Mouse (Mus musculus): ENCODE data around the gene Scn10a. TPM values are rescaled to one million over a fixed set of nuclear protein-coding genes. Genes with fewer than 3 reads are reported as not detected.
A peak's percentile ranks its signal among the peaks of the same experiment; 100 is the strongest.

The Scn10a gene
- polyA plus RNA-seq, 1 experiment from 2014 or later, result 0.86 TPM

GRCm38 (mm10) chr9:119725293-119725862 lies 6.3 kb upstream of the Scn10a start:
- H3K4me2 ChIP-seq, result no peak overlapping the region
- 67% methylated on average over 6 of the region's 6 CpGs for WGBS
- H3K36me3 ChIP-seq, result no peaks in the 10 kb centered on the region
- no peak overlapping the region for H3K4me3 ChIP-seq
- H3K9me3 ChIP-seq (replicated peaks), result no peaks in the 10 kb centered on the region
- H3K9ac ChIP-seq, result no peak overlapping the region
- peaks cover 10% of the 10 kb centered on the region; the same call in 1 of the 2 replicates for H3K27me3 ChIP-seq (replicated peaks)
- no peak for ATAC-seq (ENCODE audit: insufficient number of reproducible peaks, low FRiP score)
- peaks cover 7% of the 10 kb centered on the region for H3K4me1 ChIP-seq (replicated peaks)
- H3K27ac ChIP-seq (ENCODE audit: poor library complexity, severe bottlenecking), result no peak overlapping the region

DNA sequence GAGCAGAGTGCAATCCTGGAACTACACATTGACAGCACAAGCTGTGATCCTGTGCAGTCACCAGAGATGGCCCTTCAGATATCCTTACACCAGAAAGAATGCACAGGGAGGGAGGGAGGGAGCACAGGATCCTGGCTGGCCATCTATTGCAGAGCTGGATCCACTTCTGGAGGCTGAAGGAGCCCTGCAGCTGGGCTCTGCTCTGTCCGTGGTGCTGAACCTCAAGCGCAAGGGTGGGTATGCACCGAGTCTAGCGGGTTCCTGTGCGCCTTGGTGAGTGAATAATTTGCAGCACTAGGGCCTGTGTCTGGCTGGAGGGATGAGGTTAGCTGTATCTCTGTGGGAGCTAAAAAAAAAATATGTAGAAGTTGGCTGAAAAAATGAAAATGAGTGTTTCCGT lies 12.4 kb downstream of the Scn10a start:
- H3K27ac ChIP-seq (ENCODE audit: poor library complexity, severe bottlenecking), result no peak overlapping the region
- H3K4me1 ChIP-seq (replicated peaks), result no peaks in the 10 kb centered on the region
- H3K9me3 ChIP-seq (replicated peaks), result no peaks in the 10 kb centered on the region
- 0 out of 2 replicates have a peak, but pooled peaks cover 2% of the 10 kb centered on the region for H3K27me3 ChIP-seq (replicated peaks)
- H3K36me3 ChIP-seq, result no peaks in the 10 kb centered on the region
- H3K4me2 ChIP-seq, result no peak overlapping the region
- 0 out of 2 replicates have a peak, but pooled peaks have one; percentile 48 for ATAC-seq (ENCODE audit: insufficient number of reproducible peaks, low FRiP score)
- H3K4me3 ChIP-seq, result no peak overlapping the region
- 13% methylated on average over 6 of the region's 6 CpGs for WGBS
- H3K9ac ChIP-seq, result no peak overlapping the region

DNA sequence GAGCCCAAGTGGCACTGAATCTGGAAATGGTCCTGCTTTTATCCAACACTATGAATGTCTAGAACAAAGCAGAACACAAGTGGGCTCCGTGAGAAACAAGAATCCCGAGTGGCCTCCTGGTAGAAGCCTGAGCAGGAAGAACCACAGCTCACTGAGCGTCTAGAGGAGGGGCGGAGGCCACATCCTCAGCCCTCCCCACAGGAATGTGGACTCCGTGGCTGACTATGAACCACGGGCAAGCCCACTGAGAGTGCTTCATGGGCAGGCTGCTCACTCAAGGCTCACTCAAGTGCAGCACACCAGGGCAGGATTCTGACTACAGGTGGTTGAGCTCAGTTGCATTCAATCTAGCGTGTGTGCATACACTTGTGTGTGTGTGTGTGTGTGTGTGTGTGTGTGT lies 27.6 kb downstream of the Scn10a start:
- no peak overlapping the region for H3K27ac ChIP-seq (ENCODE audit: poor library complexity, severe bottlenecking)
- H3K4me1 ChIP-seq (replicated peaks), result no peaks in the 10 kb centered on the region
- no peak overlapping the region for H3K4me3 ChIP-seq
- 48% methylated on average over 7 of the region's 7 CpGs for WGBS
- no peak for ATAC-seq (ENCODE audit: insufficient number of reproducible peaks, low FRiP score)
- no peaks in the 10 kb centered on the region for H3K36me3 ChIP-seq
- H3K4me2 ChIP-seq, result no peak overlapping the region
- H3K9ac ChIP-seq, result no peak overlapping the region
- H3K9me3 ChIP-seq (replicated peaks), result no peaks in the 10 kb centered on the region
- H3K27me3 ChIP-seq (replicated peaks), result no peaks in the 10 kb centered on the region

DNA sequence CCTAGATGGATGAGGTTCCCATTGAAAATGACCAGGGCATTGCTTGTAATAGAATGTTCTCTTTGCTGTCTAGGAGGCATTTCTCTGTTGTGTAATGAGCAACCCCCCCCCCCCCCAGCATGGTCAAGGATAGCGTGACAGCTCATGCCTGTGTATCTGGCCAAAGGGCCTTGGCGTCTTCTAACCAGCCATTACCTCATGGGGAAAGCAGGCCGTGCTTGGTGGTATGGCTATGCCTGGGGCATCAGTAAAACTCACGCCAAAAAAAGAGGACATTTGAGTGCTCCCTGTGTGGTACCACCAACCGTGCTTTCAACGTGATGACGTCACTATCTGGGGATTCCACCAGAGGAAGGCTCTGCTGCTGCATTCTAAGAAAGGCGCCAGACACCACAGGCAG lies 28.1 kb downstream of the Scn10a start:
- Histone ChIP-seq H3K27me3 (replicated peaks) (no peaks in the 10 kb centered on the region), H3K27ac (ENCODE audit: poor library complexity, severe bottlenecking) (no peak overlapping the region), H3K4me2 (no peak overlapping the region), H3K36me3 (no peaks in the 10 kb centered on the region), H3K4me3 (no peak overlapping the region), H3K4me1 (replicated peaks) (no peaks in the 10 kb centered on the region), H3K9ac (no peak overlapping the region), H3K9me3 (replicated peaks) (peaks cover 3% of the 10 kb centered on the region)
- no peak for ATAC-seq (ENCODE audit: insufficient number of reproducible peaks, low FRiP score)
- WGBS, result 62% methylated on average over 8 of the region's 8 CpGs

DNA sequence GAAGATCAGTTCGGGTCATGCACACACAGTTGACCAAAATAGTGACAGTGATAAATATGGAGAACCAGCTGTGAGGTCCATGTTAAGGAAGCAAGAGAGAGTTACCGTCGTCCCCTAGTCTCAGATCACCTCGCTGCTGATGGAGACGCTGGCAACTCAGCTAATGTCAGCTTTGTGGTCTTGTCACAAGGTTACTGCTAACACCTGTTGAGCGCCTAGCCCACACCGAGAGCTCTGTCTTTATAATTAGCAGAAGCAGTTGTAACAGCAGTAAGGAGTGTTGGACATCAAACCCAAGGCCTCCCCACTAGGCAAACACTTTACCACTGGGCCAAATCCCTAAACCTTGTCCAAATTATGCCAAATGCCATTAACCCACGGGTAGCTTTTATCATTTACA lies 31.2 kb downstream of the Scn10a start:
- 71% methylated on average over 8 of the region's 8 CpGs for WGBS
- H3K36me3 ChIP-seq, result no peaks in the 10 kb centered on the region
- H3K27me3 ChIP-seq (replicated peaks), result no peaks in the 10 kb centered on the region
- no peak overlapping the region for H3K4me2 ChIP-seq
- no peak overlapping the region for H3K4me3 ChIP-seq
- H3K4me1 ChIP-seq (replicated peaks), result no peaks in the 10 kb centered on the region
- ATAC-seq (ENCODE audit: insufficient number of reproducible peaks, low FRiP score), result no peak
- no peak overlapping the region for H3K9ac ChIP-seq
- peaks cover 6% of the 10 kb centered on the region for H3K9me3 ChIP-seq (replicated peaks)
- no peak overlapping the region for H3K27ac ChIP-seq (ENCODE audit: poor library complexity, severe bottlenecking)

- H3K36me3 ChIP-seq, result no peaks in the 10 kb centered on the region
- H3K27me3 ChIP-seq (replicated peaks), result 0 out of 2 replicates have a peak, but pooled peaks cover 4% of the 10 kb centered on the region
- H3K9ac ChIP-seq, result no peak overlapping the region
- H3K4me3 ChIP-seq, result no peak overlapping the region
- H3K4me1 ChIP-seq (replicated peaks), result no peaks in the 10 kb centered on the region
- WGBS, result 93% methylated on average over 8 of the region's 8 CpGs
- ATAC-seq (ENCODE audit: insufficient number of reproducible peaks, low FRiP score), result no peak
- no peak overlapping the region for H3K27ac ChIP-seq (ENCODE audit: poor library complexity, severe bottlenecking)
- peaks cover 6% of the 10 kb centered on the region for H3K9me3 ChIP-seq (replicated peaks)
- no peak overlapping the region for H3K4me2 ChIP-seq
Measured at GRCm38 (mm10) chr9:119686187-119686586, 32.9 kb downstream of the Scn10a start.

- Histone ChIP-seq H3K27ac (ENCODE audit: poor library complexity, severe bottlenecking) (no peak overlapping the region), H3K9me3 (replicated peaks) (peaks cover 2% of the 10 kb centered on the region; the same call in 1 of the 2 replicates), H3K4me3 (no peak overlapping the region), H3K27me3 (replicated peaks) (0 out of 2 replicates have a peak, but pooled peaks cover 4% of the 10 kb centered on the region), H3K36me3 (no peaks in the 10 kb centered on the region), H3K4me1 (replicated peaks) (no peaks in the 10 kb centered on the region), H3K9ac (no peak overlapping the region), H3K4me2 (no peak overlapping the region)
- no peak for ATAC-seq (ENCODE audit: insufficient number of reproducible peaks, low FRiP score)
- WGBS, result 70% methylated on average over 3 of the region's 3 CpGs
Measured at GRCm38 (mm10) chr9:119680896-119681295, 38.2 kb downstream of the Scn10a start.

- Histone ChIP-seq H3K36me3 (no peaks in the 10 kb centered on the region), H3K27me3 (replicated peaks) (no peaks in the 10 kb centered on the region; the same call in 1 of the 2 replicates), H3K4me1 (replicated peaks) (no peaks in the 10 kb centered on the region), H3K27ac (ENCODE audit: poor library complexity, severe bottlenecking) (no peak overlapping the region), H3K9me3 (replicated peaks) (no peaks in the 10 kb centered on the region), H3K4me3 (no peak overlapping the region), H3K4me2 (no peak overlapping the region), H3K9ac (no peak overlapping the region)
- WGBS, result 62% methylated on average over 1 of the region's 1 CpGs
- no peak for ATAC-seq (ENCODE audit: insufficient number of reproducible peaks, low FRiP score)
Measured at GRCm38 (mm10) chr9:119664109-119664508, 55.0 kb downstream of the Scn10a start.

- Histone ChIP-seq H3K4me3 (no peak overlapping the region), H3K27me3 (replicated peaks) (no peaks in the 10 kb centered on the region; the same call in 1 of the 2 replicates), H3K9me3 (replicated peaks) (no peaks in the 10 kb centered on the region), H3K4me2 (no peak overlapping the region), H3K9ac (no peak overlapping the region), H3K27ac (ENCODE audit: poor library complexity, severe bottlenecking) (no peak overlapping the region), H3K36me3 (no peaks in the 10 kb centered on the region), H3K4me1 (replicated peaks) (peaks cover 12% of the 10 kb centered on the region)
- ATAC-seq (ENCODE audit: insufficient number of reproducible peaks, low FRiP score), result no peak
- WGBS, result 15% methylated on average over 6 of the region's 6 CpGs
Measured at GRCm38 (mm10) chr9:119656111-119656510, 63.0 kb downstream of the Scn10a start.

DNA sequence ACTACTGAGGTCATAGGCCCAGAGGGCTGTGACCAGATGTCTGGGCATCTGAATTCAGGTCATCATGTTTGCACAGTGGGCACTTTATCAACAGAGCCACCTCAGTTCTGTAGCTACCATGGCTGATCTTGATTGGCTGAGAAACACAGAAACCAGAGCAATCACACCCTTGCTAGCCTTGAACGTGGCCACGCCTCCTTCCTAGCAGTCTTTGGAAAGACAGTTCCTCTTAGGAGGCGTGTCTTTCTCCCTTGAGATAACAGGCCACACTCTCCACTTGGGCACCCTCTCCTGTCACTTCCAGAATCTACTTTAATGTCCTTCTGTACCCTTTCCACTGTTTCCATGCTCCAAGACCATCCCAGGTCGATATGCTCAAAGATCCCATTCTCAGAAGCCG lies 65.4 kb downstream of the Scn10a start:
- 52% methylated on average over 5 of the region's 5 CpGs for WGBS
- Histone ChIP-seq H3K27me3 (replicated peaks) (no peaks in the 10 kb centered on the region), H3K4me3 (no peak overlapping the region), H3K4me2 (no peak overlapping the region), H3K36me3 (no peaks in the 10 kb centered on the region), H3K27ac (ENCODE audit: poor library complexity, severe bottlenecking) (no peak overlapping the region), H3K4me1 (replicated peaks) (peaks cover 12% of the 10 kb centered on the region), H3K9ac (no peak overlapping the region), H3K9me3 (replicated peaks) (no peaks in the 10 kb centered on the region)
- ATAC-seq (ENCODE audit: insufficient number of reproducible peaks, low FRiP score), result no peak

- Histone ChIP-seq H3K9me3 (replicated peaks) (no peaks in the 10 kb centered on the region), H3K4me1 (replicated peaks) (peaks cover 4% of the 10 kb centered on the region; the same call in 1 of the 2 replicates), H3K4me3 (no peak overlapping the region), H3K27ac (ENCODE audit: poor library complexity, severe bottlenecking) (no peak overlapping the region), H3K36me3 (no peaks in the 10 kb centered on the region), H3K9ac (no peak overlapping the region), H3K4me2 (no peak overlapping the region), H3K27me3 (replicated peaks) (no peaks in the 10 kb centered on the region)
- 57% methylated on average over 8 of the region's 8 CpGs for WGBS
- ATAC-seq (ENCODE audit: insufficient number of reproducible peaks, low FRiP score), result no peak
Measured at GRCm38 (mm10) chr9:119646942-119647547, 72.1 kb downstream of the Scn10a start.
